Mouse (Mus musculus): ENCODE data around the gene Ugt1a2. TPM values are rescaled to one million over a fixed set of nuclear protein-coding genes. Genes with fewer than 3 reads are reported as not detected.
"Not testable (repeated sequence)": the region's sequence is repeated elsewhere in the genome, so short reads cannot be mapped to it uniquely, and the experiment has no call there.

Ugt1a2 gene
- total RNA-seq (2021) = not detected
- long read RNA-seq, experiment 1 = 0 reads
- long read RNA-seq, experiment 2 = 0 reads

- no peak for DNase-seq (ENCODE audit: low spot score in 2 of 2)
These were observed at the start of gene Ugt1a2 for GRCm38 (mm10) chr1:88200456-88200855. Ugt1a2 (plus strand) TSS chr1:88200601.

- no peak for DNase-seq (ENCODE audit: low spot score in 2 of 2)
These were observed 42.0 kb upstream of the Ugt1a2 start for GRCm38 (mm10) chr1:88158430-88158829.

GRCm38 (mm10) chr1:88165711-88166110 is 34.7 kb upstream of the Ugt1a2 start, which contains the start of gene Ugt1a5:
Ugt1a5 (plus strand) TSS chr1:88166012.
- no peak for DNase-seq (ENCODE audit: low spot score in 2 of 2)

GRCm38 (mm10) chr1:88172190-88172589 is 28.2 kb upstream of the Ugt1a2 start:
- not testable (repeated sequence) for DNase-seq (ENCODE audit: low spot score in 2 of 2)

GRCm38 (mm10) chr1:88179657-88180056 is 20.7 kb upstream of the Ugt1a2 start:
- no peak for DNase-seq (ENCODE audit: low spot score in 2 of 2)

- no peak for DNase-seq (ENCODE audit: low spot score in 2 of 2)
These were observed 14.0 kb upstream of the Ugt1a2 start for GRCm38 (mm10) chr1:88186325-88186935.

- DNase-seq (ENCODE audit: low spot score in 2 of 2) = no peak
These were observed 8.3 kb upstream of the Ugt1a2 start for GRCm38 (mm10) chr1:88192136-88192535.

- DNase-seq (ENCODE audit: low spot score in 2 of 2) = no peak
These were observed 4.7 kb upstream of the Ugt1a2 start for GRCm38 (mm10) chr1:88195687-88196086.

GRCm38 (mm10) chr1:88197443-88197842 is 3.0 kb upstream of the Ugt1a2 start:
- DNase-seq (ENCODE audit: low spot score in 2 of 2) = no peak

- DNase-seq (ENCODE audit: low spot score in 2 of 2) = no peak
These were observed 405 bp upstream of the Ugt1a2 start for GRCm38 (mm10) chr1:88199996-88200395.

GRCm38 (mm10) chr1:88205294-88205922 is 5.0 kb downstream of the Ugt1a2 start, which contains the start of gene Dnajb3:
Dnajb3 (minus strand) TSS chr1:88205782.
- DNase-seq (ENCODE audit: low spot score in 2 of 2) = peak; percentile 80 to 88

- no peak for DNase-seq (ENCODE audit: low spot score in 2 of 2)
These were observed 6.6 kb downstream of the Ugt1a2 start for GRCm38 (mm10) chr1:88206843-88207479.

- no peak for DNase-seq (ENCODE audit: low spot score in 2 of 2)
These were observed 11.4 kb downstream of the Ugt1a2 start, which contains the start of gene Ugt1a1 for GRCm38 (mm10) chr1:88211812-88212211. Ugt1a1 (plus strand) TSS chr1:88211959.

- no peak for DNase-seq (ENCODE audit: low spot score in 2 of 2)
These were observed 12.1 kb downstream of the Ugt1a2 start for GRCm38 (mm10) chr1:88212341-88213045.

- no peak for DNase-seq (ENCODE audit: low spot score in 2 of 2)
These were observed 12.7 kb downstream of the Ugt1a2 start for GRCm38 (mm10) chr1:88213061-88213460.

- no peak for DNase-seq (ENCODE audit: low spot score in 2 of 2)
These were observed 13.5 kb downstream of the Ugt1a2 start for GRCm38 (mm10) chr1:88213766-88214461.

- no peak for DNase-seq (ENCODE audit: low spot score in 2 of 2)
These were observed 14.1 kb downstream of the Ugt1a2 start for GRCm38 (mm10) chr1:88214462-88214952.

- DNase-seq (ENCODE audit: low spot score in 2 of 2) = no peak
These were observed 15.3 kb downstream of the Ugt1a2 start for GRCm38 (mm10) chr1:88215466-88216380.

- DNase-seq (ENCODE audit: low spot score in 2 of 2) = no peak
These were observed 16.1 kb downstream of the Ugt1a2 start for GRCm38 (mm10) chr1:88216551-88216950.

GRCm38 (mm10) chr1:88217144-88217543 is 16.7 kb downstream of the Ugt1a2 start:
- DNase-seq (ENCODE audit: low spot score in 2 of 2) = no peak
